Mouse (Mus musculus) testis, adult 2 months (tissue): ENCODE data around the gene Gm36210. TPM values are rescaled to one million over a fixed set of nuclear protein-coding genes. Genes with fewer than 3 reads are reported as not detected.
A peak's percentile ranks its signal among the peaks of the same experiment; 100 is the strongest.

ENCODE experiments used
- H3K27ac ChIP-seq: fragments of 200-500 bp; 2 replicates; pipeline ENCODE4 v1.5.1; 2012; ENCODE audit warnings: low read depth, low read length; ENCODE audit not compliant: control insufficient read depth, insufficient read depth
- H3K27me3 ChIP-seq: fragments of 200-500 bp; 2 replicates; pipeline ENCODE4 v1.6.1; 2012; ENCODE audit warnings: mild to moderate bottlenecking, low read length, moderate library complexity; ENCODE audit not compliant: control insufficient read depth, insufficient read depth
- H3K36me3 ChIP-seq: fragments of 200-500 bp; 2 replicates; pipeline ENCODE4 v1.6.1; 2012; ENCODE audit warnings: mild to moderate bottlenecking, low read length; ENCODE audit not compliant: control insufficient read depth, insufficient read depth
- H3K4me1 ChIP-seq: fragments of 200-500 bp; 2 replicates; pipeline ENCODE4 v1.6.1; 2012; ENCODE audit warnings: low read length; ENCODE audit not compliant: control insufficient read depth, insufficient read depth
- H3K4me3 ChIP-seq: fragments of 200-500 bp; 2 replicates; pipeline ENCODE4 v1.5.1; 2012; ENCODE audit warnings: low read depth, mild to moderate bottlenecking, low read length, moderate library complexity, mixed read lengths; ENCODE audit not compliant: control insufficient read depth
- CTCF ChIP-seq: fragments of 200-500 bp; IDR thresholded peaks from 2 replicates; pipeline ENCODE4 v1.5.1; 2012; ENCODE audit warnings: low read depth, mild to moderate bottlenecking, inconsistent platforms, low read length, moderate library complexity; ENCODE audit not compliant: control insufficient read depth, insufficient read depth, insufficient replicate concordance
- POLR2A ChIP-seq: fragments of 200-500 bp; IDR thresholded peaks from 2 replicates; pipeline ENCODE4 v1.6.1; 2012; ENCODE audit warnings: low read depth, mild to moderate bottlenecking, inconsistent platforms, low read length, moderate library complexity; ENCODE audit not compliant: control insufficient read depth
- polyA plus RNA-seq: library from polyadenylated mRNA; depleted of rRNA; stranded (reverse); fragments of >200 nt; gene quantifications from 2 replicates; pipeline ENCODE4 v1.2.3, GENCODE M21; 2012; rRNA removed

Gene Gm36210
- 0.65 and 0.79 TPM in 2 replicates for polyA plus RNA-seq

- TF ChIP-seq POLR2A (no peak), CTCF (no peak)
- Histone ChIP-seq H3K27me3 (no peaks in the 10 kb centered on the region), H3K36me3 (no peaks in the 10 kb centered on the region), H3K4me3 (no peak within 1 kb of the TSS), H3K4me1 (no peaks in the 10 kb centered on the region), H3K27ac (no peak within 1 kb of the TSS)
Observed at GRCm38 (mm10) chr7:4906466-4906950, at the start of gene Gm36210. Gene Gm36210 (minus strand): TSS chr7:4906516.

- H3K27ac ChIP-seq, result no peak overlapping the region
- no peaks in the 10 kb centered on the region for H3K4me1 ChIP-seq
- no peaks in the 10 kb centered on the region for H3K36me3 ChIP-seq
- no peak overlapping the region for H3K4me3 ChIP-seq
- no peaks in the 10 kb centered on the region for H3K27me3 ChIP-seq
- TF ChIP-seq CTCF (no peak), POLR2A (no peak)
Observed at GRCm38 (mm10) chr7:4953815-4954445, 47.6 kb upstream of the Gm36210 start.

GRCm38 (mm10) chr7:4950561-4951342, 44.4 kb upstream of the Gm36210 start:
- Histone ChIP-seq H3K27me3 (no peaks in the 10 kb centered on the region), H3K4me3 (no peak overlapping the region), H3K27ac (no peak overlapping the region), H3K4me1 (no peaks in the 10 kb centered on the region), H3K36me3 (no peaks in the 10 kb centered on the region)
- TF ChIP-seq POLR2A (no peak), CTCF (no peak)

GRCm38 (mm10) chr7:4948386-4948785, 42.1 kb upstream of the Gm36210 start:
- Histone ChIP-seq H3K4me1 (peaks cover 2% of the 10 kb centered on the region), H3K27me3 (no peaks in the 10 kb centered on the region), H3K27ac (no peak overlapping the region), H3K36me3 (no peaks in the 10 kb centered on the region), H3K4me3 (no peak overlapping the region)
- no peak for TF ChIP-seq CTCF
- no peak for TF ChIP-seq POLR2A

GRCm38 (mm10) chr7:4947855-4948254, 41.5 kb upstream of the Gm36210 start:
- TF ChIP-seq POLR2A (no peak), CTCF (no peak)
- Histone ChIP-seq H3K4me3 (no peak overlapping the region), H3K27ac (no peak overlapping the region), H3K27me3 (no peaks in the 10 kb centered on the region), H3K4me1 (peaks cover 4% of the 10 kb centered on the region), H3K36me3 (no peaks in the 10 kb centered on the region)

- no peak overlapping the region for H3K27ac ChIP-seq
- peak overlapping the region; percentile 18; the same call in 1 of the 2 replicates for H3K4me3 ChIP-seq
- TF ChIP-seq POLR2A, result no peak
- TF ChIP-seq CTCF, result peak; percentile 92; the same call in 1 of the 2 replicates
Observed at GRCm38 (mm10) chr7:4943223-4943815, 37.0 kb upstream of the Gm36210 start.

GRCm38 (mm10) chr7:4942673-4943072, 36.4 kb upstream of the Gm36210 start:
- H3K4me3 ChIP-seq, result no peak overlapping the region
- no peak for TF ChIP-seq POLR2A
- TF ChIP-seq CTCF, result no peak

More at GRCm38 (mm10) chr7:4943223-4943815, 37.0 kb upstream of the Gm36210 start:
- no peaks in the 10 kb centered on the region for H3K27me3 ChIP-seq
- no peaks in the 10 kb centered on the region for H3K36me3 ChIP-seq
- peaks cover 4% of the 10 kb centered on the region for H3K4me1 ChIP-seq

More at GRCm38 (mm10) chr7:4942673-4943072, 36.4 kb upstream of the Gm36210 start:
- Histone ChIP-seq H3K4me1 (peaks cover 4% of the 10 kb centered on the region), H3K27ac (no peak overlapping the region), H3K27me3 (no peaks in the 10 kb centered on the region), H3K36me3 (no peaks in the 10 kb centered on the region)
